Mouse (Mus musculus) C2C12 (cell line): ENCODE results near the gene Atg13. TPM values are rescaled to one million over a fixed set of nuclear protein-coding genes. Genes with fewer than 3 reads are reported as not detected.

Source experiments
- H3K27me3 ChIP-seq: one replicate; pipeline ENCODE4 v1.6.1; 2011; ENCODE audit not compliant: control insufficient read depth, insufficient read depth, insufficient read length
- H3K36me3 ChIP-seq: one replicate; pipeline ENCODE4 v1.6.1; 2011; ENCODE audit not compliant: control insufficient read depth, insufficient read depth
- H3K4me3 ChIP-seq: one replicate; pipeline ENCODE4 v1.5.1; 2011; ENCODE audit warnings: mild to moderate bottlenecking, control low read depth; ENCODE audit not compliant: poor library complexity, insufficient read depth, severe bottlenecking
- H3K79me2 ChIP-seq: one replicate; pipeline ENCODE4 v1.6.1; 2011; ENCODE audit not compliant: control insufficient read depth, insufficient read depth
- H3K79me3 ChIP-seq: one replicate; pipeline ENCODE4 v1.6.1; 2011; ENCODE audit warnings: low read depth, control low read depth
- H3ac ChIP-seq: one replicate; pipeline ENCODE3; 2011; ENCODE audit warnings: low read depth; ENCODE audit not compliant: control insufficient read depth, insufficient read length
- CEBPB ChIP-seq: IDR thresholded peaks from one replicate; pipeline ENCODE4 v1.6.1; 2011; ENCODE audit warnings: low read depth, mild to moderate bottlenecking, control low read depth, moderate library complexity
- CTCF ChIP-seq: IDR thresholded peaks from one replicate; pipeline ENCODE4 v1.5.1; 2011; ENCODE audit not compliant: control insufficient read depth, insufficient read depth, insufficient read length
- FOSL1 ChIP-seq: IDR thresholded peaks from one replicate; pipeline ENCODE4 v1.8.0; 2011; ENCODE audit warnings: mild to moderate bottlenecking, low read length; ENCODE audit not compliant: poor library complexity, insufficient read depth, severe bottlenecking
- MAX ChIP-seq: IDR thresholded peaks from one replicate; pipeline ENCODE4 v1.6.1; 2011; ENCODE audit warnings: mild to moderate bottlenecking, control low read depth
- MYOD1 ChIP-seq: IDR thresholded peaks from one replicate; pipeline ENCODE4 v1.6.1; 2011; ENCODE audit warnings: low read depth; ENCODE audit not compliant: control insufficient read depth, insufficient read length
- MYOG ChIP-seq: IDR thresholded peaks from one replicate; pipeline ENCODE4 v1.6.1; 2011; ENCODE audit not compliant: control insufficient read depth, insufficient read length; ENCODE audit errors: extremely low read depth
- USF1 ChIP-seq: IDR thresholded peaks from one replicate; pipeline ENCODE4 v1.6.1; 2011; ENCODE audit warnings: low read depth, mild to moderate bottlenecking, control low read depth, moderate library complexity
- polyA plus RNA-seq: library from polyadenylated mRNA; unstranded; fragments of >200 nt; fragmentation: generic; extraction: Trizol; gene quantifications from one replicate; pipeline ENCODE4 v1.2.1, GENCODE M21; 2012; ENCODE audit warnings: missing spikeins

Atg13 gene
- polyA plus RNA-seq, 1 experiment: 12.9 TPM

- Histone ChIP-seq H3K27me3 (no peaks in the 10 kb centered on the region), H3K4me3 (no peak overlapping the region), H3K79me3 (no peaks in the 10 kb centered on the region), H3ac (no peak overlapping the region), H3K36me3 (no peaks in the 10 kb centered on the region), H3K79me2 (no peaks in the 10 kb centered on the region)
- TF ChIP-seq USF1 (no peak), MAX (no peak), MYOD1 (no peak), CEBPB (no peak), CTCF (no peak), FOSL1 (no peak)
These were observed 80.7 kb downstream of the Atg13 start for GRCm38 (mm10) chr2:91629682-91630081.

GRCm38 (mm10) chr2:91628171-91628570 lies 82.2 kb downstream of the Atg13 start:
- no peak overlapping the region for H3ac ChIP-seq
- H3K27me3 ChIP-seq: no peaks in the 10 kb centered on the region
- H3K79me2 ChIP-seq: no peaks in the 10 kb centered on the region
- H3K79me3 ChIP-seq: no peaks in the 10 kb centered on the region
- TF ChIP-seq CEBPB (no peak), MAX (no peak), USF1 (no peak), CTCF (no peak), MYOG (no peak), FOSL1 (no peak), MYOD1 (no peak)
- H3K4me3 ChIP-seq: no peak overlapping the region
- H3K36me3 ChIP-seq: peaks cover 12% of the 10 kb centered on the region

- Histone ChIP-seq H3K79me2 (no peaks in the 10 kb centered on the region), H3K79me3 (no peaks in the 10 kb centered on the region), H3K27me3 (no peaks in the 10 kb centered on the region), H3K36me3 (peaks cover 18% of the 10 kb centered on the region), H3ac (no peak overlapping the region), H3K4me3 (no peak overlapping the region)
- TF ChIP-seq USF1 (no peak), FOSL1 (no peak), MYOD1 (no peak), MYOG (no peak), CTCF (no peak), MAX (no peak), CEBPB (no peak)
These were observed 82.9 kb downstream of the Atg13 start for GRCm38 (mm10) chr2:91627486-91627885.

Other genes starting within 250 kb of the Atg13 start
- 13.9 TPM for gene Ckap5, start 183.8 kb downstream of the Atg13 start, polyA plus RNA-seq
- 0.04 TPM for gene F2, start 74.2 kb downstream of the Atg13 start, polyA plus RNA-seq
- 7.4 TPM for gene Zfp408, start 60.8 kb downstream of the Atg13 start, polyA plus RNA-seq
- 71.7 TPM for gene Arhgap1, start 60.7 kb downstream of the Atg13 start, polyA plus RNA-seq
- gene Harbi1, start 276 bp upstream of the Atg13 start, polyA plus RNA-seq: 3.8 TPM
- gene Ambra1, start 19.6 kb upstream of the Atg13 start, polyA plus RNA-seq: 14.3 TPM
- gene Chrm4, start 216.7 kb upstream of the Atg13 start, polyA plus RNA-seq: 0.55 TPM
- 0.33 TPM for gene Mdk, start 221.7 kb upstream of the Atg13 start, polyA plus RNA-seq
- gene Gm9821, start 235.1 kb upstream of the Atg13 start, polyA plus RNA-seq: 0.43 TPM